Mouse (Mus musculus): ENCODE measurements around the gene Wfdc3. TPM values are rescaled to one million over a fixed set of nuclear protein-coding genes. Genes with fewer than 3 reads are reported as not detected.

Wfdc3 gene
- polyA plus RNA-seq, 1 experiment from 2014 or later = 0.64 TPM

GRCm38 (mm10) chr2:164770279-164770678 lies 24.5 kb upstream of the Wfdc3 start:
- no peak overlapping the region for H3K27ac ChIP-seq
- no peak for ATAC-seq (replicated peaks; ENCODE audit: low FRiP score, low read depth)
- no peak for TF ChIP-seq CTCF (IDR thresholded peaks at IDR 0.05; ENCODE audit: low read depth)
- peak overlapping the region; percentile 90 for H3K4me2 ChIP-seq (ENCODE audit: low read length)
- H3K4me3 ChIP-seq (replicated peaks; ENCODE audit: low read depth, low read length) = peak overlapping the region; percentile 81
- H3K36me3 ChIP-seq (ENCODE audit: insufficient read depth, low read length) = peaks cover 20% of the 10 kb centered on the region
- H3K4me1 ChIP-seq (replicated peaks; ENCODE audit: insufficient read depth, low read length) = 0 out of 2 replicates have a peak, but pooled peaks cover 9% of the 10 kb centered on the region
- WGBS = 2% methylated on average over 15 of the region's 15 CpGs
- no peaks in the 10 kb centered on the region for H3K27me3 ChIP-seq (ENCODE audit: insufficient read depth, low read length)
- peak overlapping the region; percentile 65 for H3K9ac ChIP-seq (ENCODE audit: low read depth, low read length)
- no peak for DNase-seq (ENCODE audit: low spot score)
- no peaks in the 10 kb centered on the region for H3K9me3 ChIP-seq (replicated peaks; ENCODE audit: low read length)

GRCm38 (mm10) chr2:164769258-164770037 lies 23.7 kb upstream of the Wfdc3 start, which contains the start of gene Ube2c:
Gene Ube2c, plus strand, starts transcription at chr2:164769898.
- H3K36me3 ChIP-seq (ENCODE audit: insufficient read depth, low read length) = peaks cover 25% of the 10 kb centered on the region

GRCm38 (mm10) chr2:164767812-164768540 lies 22.2 kb upstream of the Wfdc3 start:
- Histone ChIP-seq H3K4me1 (replicated peaks; ENCODE audit: insufficient read depth, low read length) (0 out of 2 replicates have a peak, but pooled peaks cover 9% of the 10 kb centered on the region), H3K9ac (ENCODE audit: low read depth, low read length) (no peak overlapping the region), H3K4me2 (ENCODE audit: low read length) (no peak overlapping the region), H3K36me3 (ENCODE audit: insufficient read depth, low read length) (peaks cover 33% of the 10 kb centered on the region), H3K4me3 (replicated peaks; ENCODE audit: low read depth, low read length) (no peak overlapping the region), H3K27me3 (ENCODE audit: insufficient read depth, low read length) (no peaks in the 10 kb centered on the region), H3K27ac (peak overlapping the region; percentile 26; the same call in 1 of the 2 replicates), H3K9me3 (replicated peaks; ENCODE audit: low read length) (no peaks in the 10 kb centered on the region)
- no peak for TF ChIP-seq CTCF (IDR thresholded peaks at IDR 0.05; ENCODE audit: low read depth)
- no peak for DNase-seq (ENCODE audit: low spot score)
- ATAC-seq (replicated peaks; ENCODE audit: low FRiP score, low read depth) = no peak
- WGBS = 86% methylated on average over 15 of the region's 15 CpGs

More at GRCm38 (mm10) chr2:164769258-164770037, 23.7 kb upstream of the Wfdc3 start, which contains the start of gene Ube2c:
- 0 out of 2 replicates have a peak, but pooled peaks cover 9% of the 10 kb centered on the region for H3K4me1 ChIP-seq (replicated peaks; ENCODE audit: insufficient read depth, low read length)
- no peaks in the 10 kb centered on the region for H3K27me3 ChIP-seq (ENCODE audit: insufficient read depth, low read length)
- no peaks in the 10 kb centered on the region for H3K9me3 ChIP-seq (replicated peaks; ENCODE audit: low read length)
- peak within 1 kb of the TSS; percentile 81 for H3K4me3 ChIP-seq (replicated peaks; ENCODE audit: low read depth, low read length)
- TF ChIP-seq CTCF (IDR thresholded peaks at IDR 0.05; ENCODE audit: low read depth) = peak; percentile 52
- ATAC-seq (replicated peaks; ENCODE audit: low FRiP score, low read depth) = peak; percentile 99
- peak within 1 kb of the TSS; percentile 65 for H3K9ac ChIP-seq (ENCODE audit: low read depth, low read length)
- peak within 1 kb of the TSS; percentile 90 for H3K4me2 ChIP-seq (ENCODE audit: low read length)
- peak; percentile 100 for DNase-seq (ENCODE audit: low spot score)
- H3K27ac ChIP-seq = no peak within 1 kb of the TSS
- WGBS = 3% methylated on average over 53 of the region's 53 CpGs

GRCm38 (mm10) chr2:164765841-164766240 lies 20.1 kb upstream of the Wfdc3 start:
- Histone ChIP-seq H3K36me3 (ENCODE audit: insufficient read depth, low read length) (peaks cover 42% of the 10 kb centered on the region), H3K4me2 (ENCODE audit: low read length) (no peak overlapping the region)

GRCm38 (mm10) chr2:164762593-164762992 lies 16.9 kb upstream of the Wfdc3 start:
- Histone ChIP-seq H3K36me3 (ENCODE audit: insufficient read depth, low read length) (peaks cover 67% of the 10 kb centered on the region), H3K9ac (ENCODE audit: low read depth, low read length) (no peak overlapping the region), H3K27me3 (ENCODE audit: insufficient read depth, low read length) (no peaks in the 10 kb centered on the region), H3K4me1 (replicated peaks; ENCODE audit: insufficient read depth, low read length) (no peaks in the 10 kb centered on the region), H3K4me2 (ENCODE audit: low read length) (no peak overlapping the region), H3K27ac (no peak overlapping the region), H3K9me3 (replicated peaks; ENCODE audit: low read length) (no peaks in the 10 kb centered on the region), H3K4me3 (replicated peaks; ENCODE audit: low read depth, low read length) (no peak overlapping the region)
- ATAC-seq (replicated peaks; ENCODE audit: low FRiP score, low read depth) = no peak
- TF ChIP-seq CTCF (IDR thresholded peaks at IDR 0.05; ENCODE audit: low read depth) = no peak
- 79% methylated on average over 7 of the region's 7 CpGs for WGBS
- no peak for DNase-seq (ENCODE audit: low spot score)

More at GRCm38 (mm10) chr2:164765841-164766240, 20.1 kb upstream of the Wfdc3 start:
- 85% methylated on average over 3 of the region's 3 CpGs for WGBS
- Histone ChIP-seq H3K27ac (no peak overlapping the region), H3K9me3 (replicated peaks; ENCODE audit: low read length) (no peaks in the 10 kb centered on the region), H3K27me3 (ENCODE audit: insufficient read depth, low read length) (no peaks in the 10 kb centered on the region), H3K9ac (ENCODE audit: low read depth, low read length) (no peak overlapping the region), H3K4me3 (replicated peaks; ENCODE audit: low read depth, low read length) (no peak overlapping the region), H3K4me1 (replicated peaks; ENCODE audit: insufficient read depth, low read length) (0 out of 2 replicates have a peak, but pooled peaks cover 6% of the 10 kb centered on the region)
- no peak for DNase-seq (ENCODE audit: low spot score)
- no peak for TF ChIP-seq CTCF (IDR thresholded peaks at IDR 0.05; ENCODE audit: low read depth)
- no peak for ATAC-seq (replicated peaks; ENCODE audit: low FRiP score, low read depth)

GRCm38 (mm10) chr2:164761971-164762370 lies 16.2 kb upstream of the Wfdc3 start:
- H3K4me2 ChIP-seq (ENCODE audit: low read length) = no peak overlapping the region
- H3K4me3 ChIP-seq (replicated peaks; ENCODE audit: low read depth, low read length) = no peak overlapping the region
- no peak for TF ChIP-seq CTCF (IDR thresholded peaks at IDR 0.05; ENCODE audit: low read depth)
- no peak for DNase-seq (ENCODE audit: low spot score)
- no peak overlapping the region for H3K9ac ChIP-seq (ENCODE audit: low read depth, low read length)
- 99% methylated on average over 4 of the region's 4 CpGs for WGBS
- H3K27me3 ChIP-seq (ENCODE audit: insufficient read depth, low read length) = no peaks in the 10 kb centered on the region
- peaks cover 67% of the 10 kb centered on the region for H3K36me3 ChIP-seq (ENCODE audit: insufficient read depth, low read length)
- no peak for ATAC-seq (replicated peaks; ENCODE audit: low FRiP score, low read depth)
- H3K27ac ChIP-seq = no peak overlapping the region
- H3K4me1 ChIP-seq (replicated peaks; ENCODE audit: insufficient read depth, low read length) = no peaks in the 10 kb centered on the region
- H3K9me3 ChIP-seq (replicated peaks; ENCODE audit: low read length) = no peaks in the 10 kb centered on the region
